Mouse (Mus musculus) layer of hippocampus, adult 9-10 months (tissue): ENCODE measurements around the gene Slirp.

Source experiments
- DNase-seq: peaks from one replicate; pipeline ENCODE4 v3.0.0; 2022; ENCODE audit warnings: low spot score

Slirp gene

GRCm38 (mm10) chr12:87443700-87444122 lies at the start of gene Slirp, which contains the start of gene Alkbh1:
TSS of gene Slirp (plus strand) at chr12:87443896.
TSS of gene Alkbh1 (minus strand) at chr12:87444017.
- peak; percentile 81 for DNase-seq

GRCm38 (mm10) chr12:87394316-87394715 lies 49.4 kb upstream of the Slirp start:
- DNase-seq = no peak

- no peak for DNase-seq
Measured at GRCm38 (mm10) chr12:87397126-87397525, 46.6 kb upstream of the Slirp start.

GRCm38 (mm10) chr12:87397811-87398417 lies 45.8 kb upstream of the Slirp start:
- DNase-seq = no peak

GRCm38 (mm10) chr12:87399119-87399819 lies 44.4 kb upstream of the Slirp start:
- DNase-seq = no peak

- DNase-seq = no peak
Measured at GRCm38 (mm10) chr12:87401883-87402282, 41.8 kb upstream of the Slirp start.

- DNase-seq = no peak
Measured at GRCm38 (mm10) chr12:87405165-87405564, 38.5 kb upstream of the Slirp start.

- no peak for DNase-seq
Measured at GRCm38 (mm10) chr12:87405721-87406120, 38.0 kb upstream of the Slirp start.

- DNase-seq = no peak
Measured at GRCm38 (mm10) chr12:87407869-87408605, 35.7 kb upstream of the Slirp start.

GRCm38 (mm10) chr12:87409123-87409522 lies 34.6 kb upstream of the Slirp start:
- no peak for DNase-seq

- no peak for DNase-seq
Measured at GRCm38 (mm10) chr12:87410999-87411398, 32.7 kb upstream of the Slirp start.

GRCm38 (mm10) chr12:87413179-87413790 lies 30.4 kb upstream of the Slirp start:
- peak; percentile 55 for DNase-seq

- DNase-seq = no peak
Measured at GRCm38 (mm10) chr12:87415358-87415757, 28.3 kb upstream of the Slirp start.

- no peak for DNase-seq
Measured at GRCm38 (mm10) chr12:87416690-87417089, 27.0 kb upstream of the Slirp start.

- no peak for DNase-seq
Measured at GRCm38 (mm10) chr12:87418921-87419320, 24.8 kb upstream of the Slirp start.

- DNase-seq = no peak
Measured at GRCm38 (mm10) chr12:87419974-87420485, 23.7 kb upstream of the Slirp start.

- DNase-seq = no peak
Measured at GRCm38 (mm10) chr12:87421708-87422507, 21.8 kb upstream of the Slirp start.

GRCm38 (mm10) chr12:87423700-87424099 lies 20.0 kb upstream of the Slirp start:
- DNase-seq = no peak

GRCm38 (mm10) chr12:87424516-87424915 lies 19.2 kb upstream of the Slirp start:
- no peak for DNase-seq

- DNase-seq = no peak
Measured at GRCm38 (mm10) chr12:87426354-87427031, 17.2 kb upstream of the Slirp start.

GRCm38 (mm10) chr12:87428295-87428694 lies 15.4 kb upstream of the Slirp start:
- no peak for DNase-seq
